Mouse (Mus musculus): ENCODE results near the gene Egr4. TPM values are rescaled to one million over a fixed set of nuclear protein-coding genes. Genes with fewer than 3 reads are reported as not detected.

Gene Egr4
- polyA plus RNA-seq, 1 experiment from 2014 or later = not detected

- Histone ChIP-seq H3K9ac (ENCODE audit: low read depth, low read length) (no peak overlapping the region), H3K4me2 (replicated peaks; ENCODE audit: low read depth, low read length) (no peak overlapping the region), H3K27me3 (ENCODE audit: control insufficient read depth, insufficient read depth, low read length) (peaks cover 41% of the 10 kb centered on the region), H3K9me3 (ENCODE audit: control insufficient read depth, low read length) (no peaks in the 10 kb centered on the region), H3K27ac (ENCODE audit: low read depth, low read length) (no peak overlapping the region), H3K4me1 (replicated peaks; ENCODE audit: control insufficient read depth, insufficient read depth, low read length) (peaks cover 9% of the 10 kb centered on the region; the same call in 1 of the 2 replicates), H3K36me3 (ENCODE audit: control insufficient read depth, insufficient read depth, low read length) (no peaks in the 10 kb centered on the region), H3K4me3 (ENCODE audit: low read depth, low read length) (no peak overlapping the region)
- 89% methylated on average over 2 of the region's 2 CpGs for WGBS
- ATAC-seq (ENCODE audit: low FRiP score) (no peak), DNase-seq (ENCODE audit: low spot score) (no peak)
These were observed 27.7 kb downstream of the Egr4 start for GRCm38 (mm10) chr6:85485738-85486137.

- Histone ChIP-seq H3K9me3 (ENCODE audit: control insufficient read depth, low read length) (no peaks in the 10 kb centered on the region), H3K27ac (ENCODE audit: low read depth, low read length) (no peak overlapping the region), H3K27me3 (ENCODE audit: control insufficient read depth, insufficient read depth, low read length) (peaks cover 41% of the 10 kb centered on the region), H3K4me1 (replicated peaks; ENCODE audit: control insufficient read depth, insufficient read depth, low read length) (peaks cover 6% of the 10 kb centered on the region; the same call in 1 of the 2 replicates), H3K36me3 (ENCODE audit: control insufficient read depth, insufficient read depth, low read length) (no peaks in the 10 kb centered on the region), H3K4me2 (replicated peaks; ENCODE audit: low read depth, low read length) (peak overlapping the region; percentile 44), H3K4me3 (ENCODE audit: low read depth, low read length) (peak overlapping the region; percentile 27), H3K9ac (ENCODE audit: low read depth, low read length) (no peak overlapping the region)
- ATAC-seq (ENCODE audit: low FRiP score) (no peak), DNase-seq (ENCODE audit: low spot score) (peak; percentile 44)
- 3% methylated on average over 80 of the region's 92 CpGs for WGBS
These were observed 29.3 kb downstream of the Egr4 start for GRCm38 (mm10) chr6:85483843-85484721.

- WGBS = 73% methylated on average over 16 of the region's 16 CpGs
- no peak for DNase-seq (ENCODE audit: low spot score)
- H3K27ac ChIP-seq (ENCODE audit: low read depth, low read length) = no peak overlapping the region
- no peak overlapping the region for H3K4me2 ChIP-seq (replicated peaks; ENCODE audit: low read depth, low read length)
- no peaks in the 10 kb centered on the region for H3K36me3 ChIP-seq (ENCODE audit: control insufficient read depth, insufficient read depth, low read length)
- no peaks in the 10 kb centered on the region for H3K9me3 ChIP-seq (ENCODE audit: control insufficient read depth, low read length)
- ATAC-seq (ENCODE audit: low FRiP score) = no peak
- no peak overlapping the region for H3K4me3 ChIP-seq (ENCODE audit: low read depth, low read length)
- peaks cover 6% of the 10 kb centered on the region; the same call in 1 of the 2 replicates for H3K4me1 ChIP-seq (replicated peaks; ENCODE audit: control insufficient read depth, insufficient read depth, low read length)
- peaks cover 35% of the 10 kb centered on the region for H3K27me3 ChIP-seq (ENCODE audit: control insufficient read depth, insufficient read depth, low read length)
- no peak overlapping the region for H3K9ac ChIP-seq (ENCODE audit: low read depth, low read length)
These were observed 32.7 kb downstream of the Egr4 start for GRCm38 (mm10) chr6:85480685-85481084.

GRCm38 (mm10) chr6:85479979-85480378 is 33.4 kb downstream of the Egr4 start:
- 83% methylated on average over 5 of the region's 5 CpGs for WGBS
- ATAC-seq (ENCODE audit: low FRiP score) (no peak), DNase-seq (ENCODE audit: low spot score) (no peak)
- no peak overlapping the region for H3K27ac ChIP-seq (ENCODE audit: low read depth, low read length)
- H3K36me3 ChIP-seq (ENCODE audit: control insufficient read depth, insufficient read depth, low read length) = no peaks in the 10 kb centered on the region
- H3K9me3 ChIP-seq (ENCODE audit: control insufficient read depth, low read length) = no peaks in the 10 kb centered on the region
- H3K9ac ChIP-seq (ENCODE audit: low read depth, low read length) = no peak overlapping the region
- peaks cover 28% of the 10 kb centered on the region for H3K27me3 ChIP-seq (ENCODE audit: control insufficient read depth, insufficient read depth, low read length)
- H3K4me3 ChIP-seq (ENCODE audit: low read depth, low read length) = no peak overlapping the region
- no peak overlapping the region for H3K4me2 ChIP-seq (replicated peaks; ENCODE audit: low read depth, low read length)
- H3K4me1 ChIP-seq (replicated peaks; ENCODE audit: control insufficient read depth, insufficient read depth, low read length) = peaks cover 6% of the 10 kb centered on the region; the same call in 1 of the 2 replicates

GRCm38 (mm10) chr6:85478416-85478815 is 35.0 kb downstream of the Egr4 start:
- no peak for DNase-seq (ENCODE audit: low spot score)
- Histone ChIP-seq H3K4me1 (replicated peaks; ENCODE audit: control insufficient read depth, insufficient read depth, low read length) (no peaks in the 10 kb centered on the region), H3K9me3 (ENCODE audit: control insufficient read depth, low read length) (no peaks in the 10 kb centered on the region), H3K9ac (ENCODE audit: low read depth, low read length) (no peak overlapping the region), H3K27me3 (ENCODE audit: control insufficient read depth, insufficient read depth, low read length) (peaks cover 12% of the 10 kb centered on the region), H3K4me3 (ENCODE audit: low read depth, low read length) (no peak overlapping the region), H3K4me2 (replicated peaks; ENCODE audit: low read depth, low read length) (no peak overlapping the region), H3K27ac (ENCODE audit: low read depth, low read length) (no peak overlapping the region), H3K36me3 (ENCODE audit: control insufficient read depth, insufficient read depth, low read length) (no peaks in the 10 kb centered on the region)
- no peak for ATAC-seq (ENCODE audit: low FRiP score)
- 41% methylated on average over 14 of the region's 14 CpGs for WGBS

GRCm38 (mm10) chr6:85477366-85477917 is 35.9 kb downstream of the Egr4 start:
- 39% methylated on average over 10 of the region's 10 CpGs for WGBS

GRCm38 (mm10) chr6:85475581-85475980 is 37.8 kb downstream of the Egr4 start:
- 90% methylated on average over 3 of the region's 3 CpGs for WGBS
- H3K4me1 ChIP-seq (replicated peaks; ENCODE audit: control insufficient read depth, insufficient read depth, low read length) = no peaks in the 10 kb centered on the region

More at GRCm38 (mm10) chr6:85477366-85477917, 35.9 kb downstream of the Egr4 start:
- no peak overlapping the region for H3K27ac ChIP-seq (ENCODE audit: low read depth, low read length)
- no peak overlapping the region for H3K4me2 ChIP-seq (replicated peaks; ENCODE audit: low read depth, low read length)
- ATAC-seq (ENCODE audit: low FRiP score) (0 out of 2 replicates have a peak, but pooled peaks have one; percentile 40), DNase-seq (ENCODE audit: low spot score) (peak; percentile 56)
- no peaks in the 10 kb centered on the region for H3K4me1 ChIP-seq (replicated peaks; ENCODE audit: control insufficient read depth, insufficient read depth, low read length)
- no peak overlapping the region for H3K9ac ChIP-seq (ENCODE audit: low read depth, low read length)
- peaks cover 8% of the 10 kb centered on the region for H3K27me3 ChIP-seq (ENCODE audit: control insufficient read depth, insufficient read depth, low read length)
- H3K4me3 ChIP-seq (ENCODE audit: low read depth, low read length) = no peak overlapping the region
- no peaks in the 10 kb centered on the region for H3K36me3 ChIP-seq (ENCODE audit: control insufficient read depth, insufficient read depth, low read length)
- H3K9me3 ChIP-seq (ENCODE audit: control insufficient read depth, low read length) = no peaks in the 10 kb centered on the region

GRCm38 (mm10) chr6:85472542-85472941 is 40.8 kb downstream of the Egr4 start:
- no peak overlapping the region for H3K9ac ChIP-seq (ENCODE audit: low read depth, low read length)
- no peak for ATAC-seq (ENCODE audit: low FRiP score)
- no peak overlapping the region for H3K27ac ChIP-seq (ENCODE audit: low read depth, low read length)
- H3K27me3 ChIP-seq (ENCODE audit: control insufficient read depth, insufficient read depth, low read length) = no peaks in the 10 kb centered on the region
- H3K4me3 ChIP-seq (ENCODE audit: low read depth, low read length) = no peak overlapping the region
- H3K4me2 ChIP-seq (replicated peaks; ENCODE audit: low read depth, low read length) = no peak overlapping the region
- no peaks in the 10 kb centered on the region for H3K9me3 ChIP-seq (ENCODE audit: control insufficient read depth, low read length)
- DNase-seq (ENCODE audit: low spot score) = no peak
- 50% methylated on average over 5 of the region's 5 CpGs for WGBS
- H3K36me3 ChIP-seq (ENCODE audit: control insufficient read depth, insufficient read depth, low read length) = peaks cover 4% of the 10 kb centered on the region
- H3K4me1 ChIP-seq (replicated peaks; ENCODE audit: control insufficient read depth, insufficient read depth, low read length) = no peaks in the 10 kb centered on the region

More at GRCm38 (mm10) chr6:85475581-85475980, 37.8 kb downstream of the Egr4 start:
- Histone ChIP-seq H3K4me2 (replicated peaks; ENCODE audit: low read depth, low read length) (no peak overlapping the region), H3K27ac (ENCODE audit: low read depth, low read length) (no peak overlapping the region), H3K27me3 (ENCODE audit: control insufficient read depth, insufficient read depth, low read length) (0 out of 2 replicates have a peak, but pooled peaks cover 2% of the 10 kb centered on the region), H3K9me3 (ENCODE audit: control insufficient read depth, low read length) (no peaks in the 10 kb centered on the region), H3K4me3 (ENCODE audit: low read depth, low read length) (no peak overlapping the region), H3K36me3 (ENCODE audit: control insufficient read depth, insufficient read depth, low read length) (no peaks in the 10 kb centered on the region), H3K9ac (ENCODE audit: low read depth, low read length) (no peak overlapping the region)
- DNase-seq (ENCODE audit: low spot score) (no peak), ATAC-seq (ENCODE audit: low FRiP score) (no peak)
